Mouse (Mus musculus): ENCODE measurements around the gene Tns3.

Gene Tns3

GRCm38 (mm10) chr11:8513359-8514253 lies 150.7 kb downstream of the Tns3 start:
- in situ Hi-C loops (cut with MboI; ENCODE audit: low pct_unique_long_range_greater_than_20kb in 1 of 2, low sequenced_read_pairs in 2 of 2, unreplicated experiment in 1 of 2) = no loop called here

GRCm38 (mm10) chr11:8510294-8510693 lies 154.0 kb downstream of the Tns3 start:
- in situ Hi-C loops (cut with MboI; ENCODE audit: low pct_unique_long_range_greater_than_20kb in 1 of 2, low sequenced_read_pairs in 2 of 2, unreplicated experiment in 1 of 2) = no loop called here

- in situ Hi-C loops (cut with MboI; ENCODE audit: low pct_unique_long_range_greater_than_20kb in 1 of 2, low sequenced_read_pairs in 2 of 2, unreplicated experiment in 1 of 2) = no loop called here
These were observed 154.7 kb downstream of the Tns3 start for GRCm38 (mm10) chr11:8509614-8510013.

- in situ Hi-C loops (cut with MboI; ENCODE audit: low pct_unique_long_range_greater_than_20kb in 1 of 2, low sequenced_read_pairs in 2 of 2, unreplicated experiment in 1 of 2) = no loop called here
These were observed 160.6 kb downstream of the Tns3 start for GRCm38 (mm10) chr11:8503735-8504134.

GRCm38 (mm10) chr11:8500855-8501254 lies 163.5 kb downstream of the Tns3 start:
- in situ Hi-C loops (cut with MboI; ENCODE audit: low pct_unique_long_range_greater_than_20kb in 1 of 2, low sequenced_read_pairs in 2 of 2, unreplicated experiment in 1 of 2) = no loop called here

DNA sequence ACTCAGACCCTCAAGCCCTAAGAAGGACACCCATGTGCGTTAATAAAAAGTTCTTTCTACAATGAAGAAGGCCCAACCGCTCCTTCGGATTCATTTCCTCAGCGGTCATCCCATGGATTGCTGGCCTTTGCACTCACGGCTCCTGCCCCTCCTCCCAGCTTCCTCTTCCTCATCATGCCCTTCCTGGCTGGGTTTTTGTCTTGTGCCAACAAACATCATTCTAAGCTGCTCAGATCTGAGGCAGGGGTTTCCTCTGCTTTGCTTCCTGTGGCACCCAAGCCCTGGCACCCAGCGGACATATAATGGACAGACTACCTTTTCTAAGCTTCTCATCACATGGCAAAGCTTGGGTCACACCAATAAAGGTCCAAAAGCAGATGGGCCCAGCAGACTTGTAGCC lies 167.2 kb downstream of the Tns3 start:
- in situ Hi-C loops (cut with MboI; ENCODE audit: low pct_unique_long_range_greater_than_20kb in 1 of 2, low sequenced_read_pairs in 2 of 2, unreplicated experiment in 1 of 2) = no loop called here

DNA sequence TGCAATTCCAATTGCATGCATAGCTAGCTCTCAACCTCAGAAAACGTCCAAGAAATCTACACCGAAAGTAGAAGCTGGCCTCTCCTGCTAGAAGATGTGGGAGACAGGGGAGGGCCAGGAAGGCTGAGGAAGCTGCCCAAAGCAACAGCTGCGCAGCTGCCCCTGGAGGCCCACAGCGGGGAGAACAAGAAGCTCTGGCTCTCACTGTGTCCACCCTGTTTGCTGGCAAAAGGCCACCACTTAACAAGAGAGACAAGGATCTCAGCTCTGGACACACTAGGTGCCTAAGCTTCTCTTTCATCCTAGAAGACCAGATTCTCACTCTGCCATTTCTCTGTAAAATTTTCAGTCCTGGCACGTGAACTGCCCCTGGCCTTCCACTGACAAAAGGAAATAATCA lies 167.6 kb downstream of the Tns3 start:
- in situ Hi-C loops (cut with MboI; ENCODE audit: low pct_unique_long_range_greater_than_20kb in 1 of 2, low sequenced_read_pairs in 2 of 2, unreplicated experiment in 1 of 2) = no loop called here

DNA sequence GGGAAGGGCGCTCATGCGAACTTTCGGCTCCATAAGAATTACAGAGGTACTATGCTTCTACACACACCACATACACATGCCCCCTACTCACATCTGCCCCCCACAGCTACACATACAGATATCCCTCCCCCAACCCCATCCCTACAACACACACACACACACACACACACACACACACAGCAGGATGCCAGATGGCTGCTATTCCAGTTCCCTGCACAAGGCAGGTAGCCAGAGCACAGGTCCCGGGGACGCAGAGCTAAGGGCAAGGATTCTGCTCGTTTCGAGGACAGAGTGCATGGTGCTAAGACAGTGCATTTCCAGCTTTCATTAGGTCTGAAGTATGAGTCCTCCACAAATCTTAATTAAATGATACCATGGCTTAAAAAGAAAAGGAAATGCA lies 168.5 kb downstream of the Tns3 start:
- in situ Hi-C loops (cut with MboI; ENCODE audit: low pct_unique_long_range_greater_than_20kb in 1 of 2, low sequenced_read_pairs in 2 of 2, unreplicated experiment in 1 of 2) = no loop called here

- in situ Hi-C loops (cut with MboI; ENCODE audit: low pct_unique_long_range_greater_than_20kb in 1 of 2, low sequenced_read_pairs in 2 of 2, unreplicated experiment in 1 of 2) = no loop called here
These were observed 169.3 kb downstream of the Tns3 start for GRCm38 (mm10) chr11:8495036-8495435.

DNA sequence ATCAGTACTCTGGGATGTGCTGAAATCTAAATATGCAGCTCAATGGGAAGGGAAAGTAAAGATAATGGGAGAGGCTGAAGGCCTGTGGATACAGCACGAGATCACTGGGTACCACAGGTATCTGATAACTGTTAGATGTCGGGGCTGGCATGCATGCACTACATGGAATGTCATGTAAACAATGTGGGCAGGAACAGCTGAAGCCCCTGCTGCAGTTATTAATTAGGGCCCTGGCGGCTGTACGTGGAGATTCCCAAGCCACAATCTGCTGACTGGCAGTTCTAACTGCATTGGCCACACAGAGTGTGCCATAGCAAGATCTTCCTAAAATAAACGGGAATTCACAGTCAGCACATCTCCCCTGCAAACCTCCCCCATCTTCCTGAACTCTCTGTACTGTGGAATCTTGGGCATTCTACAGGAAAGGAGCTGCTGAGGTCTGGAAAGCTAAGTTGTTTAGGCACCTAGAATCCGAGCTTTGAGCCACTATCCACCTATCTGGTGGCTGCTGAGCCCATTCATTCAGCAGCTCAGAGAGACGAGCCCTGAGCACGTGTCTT lies 170.3 kb downstream of the Tns3 start:
- in situ Hi-C loops (cut with MboI; ENCODE audit: low pct_unique_long_range_greater_than_20kb in 1 of 2, low sequenced_read_pairs in 2 of 2, unreplicated experiment in 1 of 2) = no loop called here

DNA sequence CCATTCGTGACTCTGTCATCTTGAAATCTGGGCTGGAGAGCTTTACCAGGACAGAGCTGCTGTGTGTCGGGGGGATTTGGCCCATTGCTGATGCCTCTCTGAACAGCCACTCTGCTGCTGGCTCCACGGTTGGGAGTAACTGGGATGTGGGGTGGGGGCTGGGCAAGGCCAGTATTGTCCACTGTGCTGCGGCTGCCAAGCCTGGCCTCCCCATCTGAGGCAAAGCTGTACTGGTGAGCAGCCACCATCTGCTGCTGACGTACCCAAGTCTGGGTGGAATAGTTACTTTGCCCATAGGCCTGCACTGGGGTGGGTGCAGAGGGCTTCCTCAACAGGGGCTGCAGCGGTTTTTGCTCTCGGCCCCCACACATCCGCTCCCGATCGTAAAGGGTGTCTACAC lies 172.0 kb downstream of the Tns3 start:
- in situ Hi-C loops (cut with MboI; ENCODE audit: low pct_unique_long_range_greater_than_20kb in 1 of 2, low sequenced_read_pairs in 2 of 2, unreplicated experiment in 1 of 2) = no loop called here

DNA sequence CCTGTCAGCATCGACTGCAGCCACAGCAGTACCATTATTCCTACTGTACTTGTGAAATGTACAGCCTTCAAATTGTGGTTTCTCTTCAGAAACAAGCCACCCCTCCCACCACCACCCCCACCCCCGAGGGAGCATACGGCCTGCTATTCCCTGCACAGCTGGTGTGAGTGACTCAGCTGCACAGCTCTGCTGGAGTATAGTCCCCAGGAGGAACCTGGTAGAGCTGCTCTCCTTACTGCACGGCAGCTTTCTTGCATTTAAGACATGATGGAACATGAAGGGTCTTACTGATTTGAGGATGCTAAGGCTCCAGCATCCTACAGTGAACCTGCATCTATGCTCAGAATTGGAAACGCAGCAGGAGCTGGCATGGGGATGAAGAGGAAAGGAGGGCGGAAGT lies 176.1 kb downstream of the Tns3 start:
- in situ Hi-C loops (cut with MboI; ENCODE audit: low pct_unique_long_range_greater_than_20kb in 1 of 2, low sequenced_read_pairs in 2 of 2, unreplicated experiment in 1 of 2) = no loop called here

DNA sequence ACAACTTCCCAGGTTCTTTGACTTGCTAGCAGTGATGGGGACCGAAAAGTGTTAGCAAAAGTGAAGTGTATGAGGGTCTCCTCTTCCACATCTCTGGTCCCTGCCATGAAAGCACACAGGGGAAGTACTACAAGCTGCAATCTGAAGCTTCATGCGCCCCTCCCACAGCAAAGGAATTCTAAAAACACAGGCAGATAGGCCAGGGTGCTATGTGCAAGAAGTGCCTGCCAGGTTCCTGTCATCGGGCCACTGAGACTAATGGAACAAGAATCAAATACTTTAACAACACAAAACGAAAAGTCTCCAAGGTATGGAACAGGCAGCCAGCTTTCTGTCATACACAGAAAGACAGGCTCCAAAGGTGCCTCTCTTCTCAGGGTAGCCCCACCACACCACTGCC lies 177.8 kb downstream of the Tns3 start:
- in situ Hi-C loops (cut with MboI; ENCODE audit: low pct_unique_long_range_greater_than_20kb in 1 of 2, low sequenced_read_pairs in 2 of 2, unreplicated experiment in 1 of 2) = no loop called here

- in situ Hi-C loops (cut with MboI; ENCODE audit: low pct_unique_long_range_greater_than_20kb in 1 of 2, low sequenced_read_pairs in 2 of 2, unreplicated experiment in 1 of 2) = no loop called here
These were observed 179.8 kb downstream of the Tns3 start for GRCm38 (mm10) chr11:8484538-8484937.

DNA sequence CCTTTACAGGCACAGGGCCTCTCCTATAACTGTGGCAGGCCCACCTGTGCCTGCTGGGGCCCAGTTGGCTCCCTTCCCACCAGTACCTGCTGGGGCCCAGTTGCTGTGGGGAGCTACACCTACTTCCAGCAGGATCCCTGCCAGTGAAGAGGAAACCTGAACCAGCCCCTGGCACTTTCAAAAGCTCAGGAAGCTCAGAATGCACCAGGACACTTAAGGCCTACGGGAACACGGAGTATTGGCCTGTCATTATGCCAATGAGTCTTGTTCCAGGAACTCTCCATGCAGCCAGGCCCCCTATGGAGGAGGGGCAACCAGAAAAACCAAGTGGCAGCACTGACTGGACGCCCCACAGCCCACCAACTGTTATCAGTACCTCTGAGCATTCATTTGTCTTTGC lies 181.6 kb downstream of the Tns3 start:
- in situ Hi-C loops (cut with MboI; ENCODE audit: low pct_unique_long_range_greater_than_20kb in 1 of 2, low sequenced_read_pairs in 2 of 2, unreplicated experiment in 1 of 2) = no loop called here

DNA sequence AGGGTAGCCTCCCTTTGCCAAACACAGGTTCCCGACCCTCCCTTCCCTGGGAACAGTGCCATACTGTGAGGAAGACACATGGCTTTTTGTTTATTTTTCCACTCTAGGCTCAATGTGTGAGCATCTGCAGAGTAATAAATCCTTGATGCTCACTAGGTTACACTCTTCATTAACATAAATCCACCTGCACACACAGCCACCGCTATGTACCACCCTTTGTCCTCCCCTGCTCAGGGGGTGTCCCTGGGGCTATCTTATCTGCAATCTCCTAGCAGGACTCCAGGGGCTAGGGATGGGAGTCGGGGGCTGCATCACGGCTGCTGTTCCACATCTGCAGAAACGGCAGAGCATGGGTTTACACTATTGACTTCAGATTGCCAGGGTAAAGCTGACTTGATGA lies 182.4 kb downstream of the Tns3 start:
- in situ Hi-C loops (cut with MboI; ENCODE audit: low pct_unique_long_range_greater_than_20kb in 1 of 2, low sequenced_read_pairs in 2 of 2, unreplicated experiment in 1 of 2) = no loop called here

- in situ Hi-C loops (cut with MboI; ENCODE audit: low pct_unique_long_range_greater_than_20kb in 1 of 2, low sequenced_read_pairs in 2 of 2, unreplicated experiment in 1 of 2) = no loop called here
These were observed 182.8 kb downstream of the Tns3 start for GRCm38 (mm10) chr11:8481529-8481928.

GRCm38 (mm10) chr11:8479858-8480257 lies 184.5 kb downstream of the Tns3 start:
- in situ Hi-C loops (cut with MboI; ENCODE audit: low pct_unique_long_range_greater_than_20kb in 1 of 2, low sequenced_read_pairs in 2 of 2, unreplicated experiment in 1 of 2) = no loop called here

- in situ Hi-C loops (cut with MboI; ENCODE audit: low pct_unique_long_range_greater_than_20kb in 1 of 2, low sequenced_read_pairs in 2 of 2, unreplicated experiment in 1 of 2) = no loop called here
These were observed 185.0 kb downstream of the Tns3 start for GRCm38 (mm10) chr11:8479313-8479712.

GRCm38 (mm10) chr11:8473616-8474015 lies 190.7 kb downstream of the Tns3 start:
- in situ Hi-C loops (cut with MboI; ENCODE audit: low pct_unique_long_range_greater_than_20kb in 1 of 2, low sequenced_read_pairs in 2 of 2, unreplicated experiment in 1 of 2) = no loop called here

All from mouse embryonic stem cell (cell line).